Mouse (Mus musculus) left cerebral cortex, postnatal 36 days (tissue): ENCODE results near the gene Ssty2. TPM values are rescaled to one million over a fixed set of nuclear protein-coding genes. Genes with fewer than 3 reads are reported as not detected.
"Not testable (repeated sequence)": the region's sequence is repeated elsewhere in the genome, so short reads cannot be mapped to it uniquely, and the experiment has no call there.

Source experiments
- DNase-seq, 2 experiments: peaks; one replicate each; pipeline ENCODE4 v3.0.0; 2021 to 2022; ENCODE audit warnings: low spot score in 2 of 2, mixed read lengths in 1 of 2
- intact Hi-C: fragments of 180-260 bp; cut with DNase I; formaldehyde crosslinking; loops from one replicate; pipeline ENCODE4 v1.15.1; 2025
- total RNA-seq, 2 experiments: library from RNA; stranded (reverse); gene quantifications; 2 replicates each; pipeline ENCODE4 v1.2.3; 2021

Gene Ssty2
- not detected for total RNA-seq

DNA sequence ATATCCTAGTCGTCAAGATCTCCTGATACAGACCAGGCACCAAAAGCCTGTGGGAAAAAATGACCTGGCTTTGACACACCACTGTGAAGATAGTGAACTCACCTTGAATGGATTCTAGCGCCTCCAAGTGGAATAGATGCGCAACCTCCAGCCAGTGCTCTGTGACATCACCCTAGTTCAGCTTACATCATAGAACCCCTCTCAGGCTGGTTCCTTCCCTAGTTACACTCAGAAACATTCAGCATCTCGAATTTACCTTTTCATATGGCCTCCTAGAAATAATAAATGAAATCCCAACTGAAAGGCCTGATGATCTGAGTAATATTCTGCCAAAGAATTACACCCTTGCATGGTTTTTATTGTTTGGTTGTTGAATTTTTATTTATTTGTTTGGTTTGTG lies at the start of gene Ssty2:
Gene Ssty2 (minus strand): TSS at position 101 of the 400 bp plus-strand sequence.
- DNase-seq, result not testable (repeated sequence)

More for the DNA sequence above, at the start of gene Ssty2:
- intact Hi-C loops, result not testable (repeated sequence)
